Mouse (Mus musculus) ES-E14 (cell line): ENCODE data around the gene Znhit1. TPM values are rescaled to one million over a fixed set of nuclear protein-coding genes. Genes with fewer than 3 reads are reported as not detected.

ENCODE experiments used
- DNase-seq: peaks from one replicate; pipeline ENCODE4 v3.0.0-alpha.2; 2013; ENCODE audit warnings: low read depth, low spot score
- H3K27ac ChIP-seq: 2 replicates; pipeline ENCODE4 v1.5.1; 2012; ENCODE audit warnings: low read depth, mild to moderate bottlenecking, low read length, moderate library complexity, mixed read lengths; ENCODE audit not compliant: poor library complexity, insufficient read depth, severe bottlenecking
- H3K36me3 ChIP-seq: 2 replicates; pipeline ENCODE4 v1.6.1; 2012; ENCODE audit warnings: mild to moderate bottlenecking, low read length, moderate library complexity, mixed read lengths; ENCODE audit not compliant: control insufficient read depth, poor library complexity, insufficient read depth, severe bottlenecking
- H3K4me1 ChIP-seq, 2 experiments: fragments of 150-350 bp in 1 of 2; sonication (generic) in 1 of 2; 2 replicates each; pipeline ENCODE4 v1.6.1; 2012; ENCODE audit warnings: low read length in 2 of 2, mild to moderate bottlenecking in 1 of 2, mixed read lengths in 1 of 2; ENCODE audit not compliant: control insufficient read depth in 2 of 2, insufficient read depth in 2 of 2, poor library complexity in 1 of 2
- H3K4me3 ChIP-seq, 2 experiments: fragments of 150-350 bp in 1 of 2; sonication (generic) in 1 of 2; 2 replicates each; pipeline ENCODE4 v1.5.1; 2012; ENCODE audit warnings: low read length in 2 of 2, low read depth in 1 of 2, mild to moderate bottlenecking in 1 of 2, mixed read lengths in 1 of 2; ENCODE audit not compliant: insufficient read depth in 1 of 2, poor library complexity in 1 of 2, severe bottlenecking in 1 of 2
- H3K9ac ChIP-seq: 2 replicates; pipeline ENCODE4 v1.6.1; 2012; ENCODE audit warnings: low read depth, mild to moderate bottlenecking, low read length, mixed read lengths; ENCODE audit not compliant: poor library complexity, insufficient read depth, severe bottlenecking
- H3K9me3 ChIP-seq: fragments of 150-350 bp; sonication (generic); 2 replicates; pipeline ENCODE4 v1.6.1; 2012; ENCODE audit warnings: low read depth, mild to moderate bottlenecking, low read length; ENCODE audit not compliant: control insufficient read depth, insufficient read depth
- CHD2 ChIP-seq: IDR thresholded peaks from 2 replicates; pipeline ENCODE4 v1.6.1; 2014; ENCODE audit warnings: mild to moderate bottlenecking, low read depth, low read length, inconsistent platforms
- HCFC1 ChIP-seq: IDR thresholded peaks from 2 replicates; pipeline ENCODE4 v1.6.1; 2012; ENCODE audit warnings: low read length, inconsistent platforms, borderline replicate concordance; ENCODE audit not compliant: insufficient read depth
- MAFK ChIP-seq: IDR thresholded peaks from 2 replicates; pipeline ENCODE4 v1.6.1; 2014; ENCODE audit warnings: mild to moderate bottlenecking, low read depth, low read length, inconsistent platforms; ENCODE audit not compliant: insufficient read depth
- ZC3H11A ChIP-seq: IDR thresholded peaks from 2 replicates; pipeline ENCODE4 v1.6.1; 2012; ENCODE audit warnings: low read depth, mild to moderate bottlenecking, inconsistent platforms, low read length, borderline replicate concordance
- ZNF384 ChIP-seq: IDR thresholded peaks from 2 replicates; pipeline ENCODE4 v1.6.1; 2012; ENCODE audit warnings: low read depth, low read length, inconsistent platforms
- in situ Hi-C, 2 experiments: fragments of 600-800 bp; cut with MboI; formaldehyde crosslinking; loops; one replicate each; pipeline ENCODE4 v1.15.1; 2025; ENCODE audit warnings: low sequenced_read_pairs in 2 of 2, inconsistent platforms in 1 of 2; ENCODE audit not compliant: unreplicated experiment in 2 of 2
- total RNA-seq: library from RNA; depleted of rRNA; stranded (reverse); fragments of 300-350 nt; gene quantifications from 2 replicates; pipeline ENCODE4 v1.2.3, GENCODE M21; 2012; rRNA removed

Gene Znhit1
- total RNA-seq, result 41.2 and 46.0 TPM in 2 replicates

GRCm38 (mm10) chr5:136987934-136988271 is at the start of gene Znhit1:
TSS of gene Znhit1 (minus strand) at chr5:136988021.
- Histone ChIP-seq H3K4me1 (0 out of 4 replicates have a peak, but pooled peaks cover 0 to 7% of the 10 kb centered on the region in 2 experiments), H3K9me3 (no peaks in the 10 kb centered on the region), H3K36me3 (peaks cover 33% of the 10 kb centered on the region), H3K27ac (peak within 1 kb of the TSS; percentile 71), H3K4me3 (peak within 1 kb of the TSS; percentile 75 to 89), H3K9ac (peak within 1 kb of the TSS; percentile 85)
- TF ChIP-seq ZC3H11A (no peak), MAFK (no peak), CHD2 (no peak)
- in situ Hi-C loops, result no loop called here
- DNase-seq, result no peak

GRCm38 (mm10) chr5:137036211-137036610 is 48.4 kb upstream of the Znhit1 start:
- DNase-seq, result no peak
- in situ Hi-C loops, result no loop called here
- Histone ChIP-seq H3K36me3 (peaks cover 6% of the 10 kb centered on the region), H3K9ac (no peak overlapping the region), H3K27ac (no peak overlapping the region), H3K4me3 (no peak overlapping the region), H3K4me1 (peaks cover 2 to 14% of the 10 kb centered on the region in 2 experiments; a peak in 2 of 4 replicates), H3K9me3 (no peaks in the 10 kb centered on the region)
- TF ChIP-seq ZC3H11A, result no peak

GRCm38 (mm10) chr5:137032641-137033074 is 44.8 kb upstream of the Znhit1 start:
- in situ Hi-C loops, result no loop called here
- H3K27ac ChIP-seq, result no peak overlapping the region

GRCm38 (mm10) chr5:137032033-137032421 is 44.2 kb upstream of the Znhit1 start:
- DNase-seq, result no peak
- TF ChIP-seq MAFK, result no peak
- no peak for TF ChIP-seq ZC3H11A
- TF ChIP-seq CHD2, result no peak
- no peak for TF ChIP-seq HCFC1
- TF ChIP-seq ZNF384, result no peak
- H3K4me3 ChIP-seq, result peak overlapping the region; percentile 70 to 71
- peak overlapping the region; percentile 65 for H3K9ac ChIP-seq
- peaks cover 2 to 19% of the 10 kb centered on the region in 2 experiments; a peak in 1 of 4 replicates for H3K4me1 ChIP-seq
- no peak overlapping the region for H3K27ac ChIP-seq
- in situ Hi-C loops, result no loop called here
- H3K9me3 ChIP-seq, result no peaks in the 10 kb centered on the region
- peaks cover under 1% of the 10 kb centered on the region; the same call in 1 of the 2 replicates for H3K36me3 ChIP-seq

More at GRCm38 (mm10) chr5:137032641-137033074, 44.8 kb upstream of the Znhit1 start:
- DNase-seq, result peak; percentile 88
- no peaks in the 10 kb centered on the region for H3K9me3 ChIP-seq
- H3K9ac ChIP-seq, result peak overlapping the region; percentile 65
- peak overlapping the region; percentile 70 to 71 for H3K4me3 ChIP-seq
- peaks cover 2 to 19% of the 10 kb centered on the region in 2 experiments; a peak in 1 of 4 replicates for H3K4me1 ChIP-seq
- TF ChIP-seq ZNF384, result no peak
- TF ChIP-seq CHD2, result no peak
- no peak for TF ChIP-seq ZC3H11A
- TF ChIP-seq MAFK, result no peak
- TF ChIP-seq HCFC1, result no peak
- peaks cover 6% of the 10 kb centered on the region for H3K36me3 ChIP-seq
